Mouse (Mus musculus): ENCODE data around the gene Sfn. TPM values are rescaled to one million over a fixed set of nuclear protein-coding genes. Genes with fewer than 3 reads are reported as not detected.

Gene Sfn
- total RNA-seq, 2 experiments from 2014 or later, result 1.7 to 2.0 TPM

DNA sequence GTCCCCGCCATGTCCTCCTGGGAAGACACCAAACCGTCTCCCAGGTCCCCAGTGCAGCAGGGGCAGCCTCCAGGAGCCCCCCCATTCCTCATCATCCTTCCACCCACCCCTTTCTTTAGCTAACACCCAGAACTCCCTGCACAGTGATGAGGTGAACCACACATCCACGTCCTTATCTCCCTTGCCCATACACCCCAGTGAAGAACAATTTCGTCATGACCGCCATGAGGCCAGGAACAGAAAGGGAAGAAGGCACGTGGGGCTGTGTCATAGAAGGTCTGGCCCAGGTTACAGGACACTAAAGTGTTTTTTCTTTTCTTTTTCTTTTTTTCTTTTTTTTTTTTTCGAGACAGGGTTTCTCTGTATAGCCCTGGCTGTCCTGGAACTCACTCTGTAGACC is 22.9 kb upstream of the Sfn start:
- ATAC-seq (replicated peaks; ENCODE audit: low FRiP score, low TSS enrichment, poor library complexity, severe bottlenecking), result peak; percentile 84

DNA sequence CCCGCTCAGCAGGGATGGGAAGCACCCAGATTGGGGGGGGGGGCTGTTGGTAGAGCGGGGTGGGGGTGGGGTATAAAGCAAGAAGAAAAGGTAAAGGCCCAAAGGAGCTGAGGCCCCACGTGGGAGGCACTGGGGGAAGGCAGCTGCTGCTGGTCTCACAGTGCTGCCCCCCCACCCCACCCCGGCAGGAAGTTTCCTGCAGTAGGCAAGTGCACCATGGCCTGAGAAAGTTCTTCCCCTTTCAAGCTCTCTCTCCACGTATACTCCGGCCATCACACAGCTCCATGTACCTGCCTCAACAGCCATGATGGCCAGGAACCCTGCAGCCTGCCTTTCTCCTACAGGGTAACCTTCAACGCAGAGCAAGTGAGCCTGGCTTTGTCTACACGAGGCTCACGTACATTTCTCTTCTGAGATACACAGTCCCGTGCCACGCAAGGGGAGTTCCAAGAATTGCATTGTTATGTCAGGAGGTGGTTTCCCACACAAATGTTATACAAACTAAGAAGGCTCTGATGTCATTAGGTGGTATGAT is 20.3 kb upstream of the Sfn start:
- no peak for ATAC-seq (replicated peaks; ENCODE audit: low FRiP score, low TSS enrichment, poor library complexity, severe bottlenecking)

DNA sequence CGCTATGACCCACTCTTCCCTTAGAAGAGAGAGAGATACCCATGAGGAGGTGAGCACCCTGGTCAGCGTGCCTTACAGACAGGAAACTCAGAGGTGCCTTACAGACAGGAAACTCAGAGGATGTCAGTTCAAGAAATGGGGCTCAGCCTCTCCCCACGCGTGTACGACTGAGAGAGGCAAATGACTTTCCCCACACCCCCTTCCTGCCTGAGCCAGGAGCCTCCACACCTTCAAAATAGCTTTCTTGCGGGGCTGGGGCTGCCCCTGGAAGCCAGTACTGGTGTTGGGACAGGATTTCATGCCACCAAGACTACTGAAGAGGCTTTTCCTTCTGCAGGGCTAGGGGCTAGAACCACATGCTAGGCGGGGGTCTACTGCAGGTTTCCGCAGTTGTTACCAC is 18.7 kb upstream of the Sfn start:
- no peak for ATAC-seq (replicated peaks; ENCODE audit: low FRiP score, low TSS enrichment, poor library complexity, severe bottlenecking)

DNA sequence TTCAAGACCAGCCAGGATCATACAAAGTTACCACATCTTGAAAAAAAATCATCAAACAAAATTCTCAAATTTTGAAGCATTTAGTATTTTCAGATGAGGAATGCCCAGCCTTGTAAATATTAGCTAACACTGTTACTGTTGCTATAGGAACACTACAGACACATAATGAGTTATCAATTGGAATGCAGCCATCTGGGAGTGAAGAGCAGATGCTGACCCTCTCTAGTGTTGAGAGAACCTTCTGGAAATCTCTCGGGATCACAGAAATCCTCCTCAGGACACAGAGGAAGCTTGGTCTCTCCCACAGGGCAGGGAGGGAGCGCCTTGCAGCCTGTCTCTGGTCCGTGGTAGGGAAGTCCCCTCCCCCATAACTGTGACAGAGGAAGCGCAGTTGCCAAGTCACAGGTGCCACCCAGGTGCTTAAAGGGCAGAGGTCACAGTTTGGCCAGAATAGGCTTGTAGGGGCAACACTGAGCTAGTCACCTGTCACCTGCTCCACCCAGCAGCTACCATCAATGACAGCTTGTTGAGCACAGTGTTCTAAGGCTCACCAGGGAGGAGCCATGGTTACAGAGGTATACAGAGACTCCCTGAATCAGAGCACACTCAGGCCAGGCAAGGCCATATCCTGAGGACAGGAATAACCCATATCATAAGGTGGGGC is 17.6 kb upstream of the Sfn start:
- ATAC-seq (replicated peaks; ENCODE audit: low FRiP score, low TSS enrichment, poor library complexity, severe bottlenecking), result no peak

DNA sequence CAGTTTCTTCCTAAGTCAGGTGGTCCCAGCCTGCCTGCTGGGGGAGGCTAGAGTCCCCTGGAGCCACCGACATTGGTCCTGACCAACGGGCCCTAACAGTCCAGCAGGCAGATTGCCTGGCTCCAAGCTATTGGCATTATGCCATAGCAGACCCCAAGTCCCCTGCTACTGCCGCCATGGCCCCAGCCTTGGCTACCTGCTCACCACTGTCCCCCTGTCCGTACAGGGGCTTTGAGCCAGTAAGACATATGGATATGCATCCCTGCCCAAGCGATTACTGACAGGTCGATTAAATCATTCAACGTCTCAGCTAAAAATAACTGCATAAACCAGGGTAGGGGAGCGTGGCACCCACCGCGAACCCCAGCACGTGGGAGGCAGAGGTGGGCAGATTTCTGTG is 16.0 kb upstream of the Sfn start:
- no peak for ATAC-seq (replicated peaks; ENCODE audit: low FRiP score, low TSS enrichment, poor library complexity, severe bottlenecking)

DNA sequence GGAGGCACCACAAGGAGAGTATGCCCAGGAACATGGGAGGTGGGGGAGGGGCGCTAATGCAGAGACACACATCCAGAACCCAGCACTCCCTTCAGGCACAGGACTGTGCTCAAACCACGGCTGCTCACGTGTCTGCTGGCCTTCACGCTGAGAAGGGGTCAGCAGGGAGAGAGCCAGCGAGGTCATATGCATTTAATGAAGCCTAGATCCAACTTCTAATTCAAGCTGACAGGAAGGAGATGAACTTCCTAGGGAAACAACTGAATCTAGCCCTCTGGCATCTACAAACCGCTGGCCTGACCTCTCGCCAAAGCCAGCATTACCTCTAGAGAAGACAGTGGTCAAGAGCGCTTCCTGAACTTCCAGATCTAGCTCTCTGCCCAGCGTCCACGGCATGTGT is 13.4 kb upstream of the Sfn start:
- ATAC-seq (replicated peaks; ENCODE audit: low FRiP score, low TSS enrichment, poor library complexity, severe bottlenecking), result no peak

DNA sequence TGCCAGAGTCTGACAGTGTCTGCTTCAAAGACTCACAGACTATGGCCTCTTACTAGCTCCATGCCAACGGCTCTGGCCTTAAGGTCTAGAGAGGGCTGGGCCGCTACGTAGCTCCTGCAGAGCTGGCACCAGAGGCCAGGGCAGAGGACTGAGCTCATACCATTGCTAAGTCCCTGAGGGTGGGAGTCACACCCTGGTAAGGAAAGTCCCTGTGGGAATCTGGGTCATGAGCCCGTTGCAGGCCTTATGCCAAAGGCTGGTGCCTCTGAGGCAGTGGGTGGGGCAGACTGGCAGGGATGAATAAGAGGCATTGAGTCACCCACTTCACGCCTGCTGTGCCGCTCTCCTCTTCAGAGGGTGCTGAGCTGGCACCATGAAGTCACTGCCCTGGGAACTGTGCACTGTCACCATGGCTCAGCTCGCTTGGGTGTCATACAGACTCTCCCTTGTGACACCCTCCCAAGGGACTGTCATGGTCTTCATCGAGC is 12.3 kb upstream of the Sfn start:
- ATAC-seq (replicated peaks; ENCODE audit: low FRiP score, low TSS enrichment, poor library complexity, severe bottlenecking), result no peak

DNA sequence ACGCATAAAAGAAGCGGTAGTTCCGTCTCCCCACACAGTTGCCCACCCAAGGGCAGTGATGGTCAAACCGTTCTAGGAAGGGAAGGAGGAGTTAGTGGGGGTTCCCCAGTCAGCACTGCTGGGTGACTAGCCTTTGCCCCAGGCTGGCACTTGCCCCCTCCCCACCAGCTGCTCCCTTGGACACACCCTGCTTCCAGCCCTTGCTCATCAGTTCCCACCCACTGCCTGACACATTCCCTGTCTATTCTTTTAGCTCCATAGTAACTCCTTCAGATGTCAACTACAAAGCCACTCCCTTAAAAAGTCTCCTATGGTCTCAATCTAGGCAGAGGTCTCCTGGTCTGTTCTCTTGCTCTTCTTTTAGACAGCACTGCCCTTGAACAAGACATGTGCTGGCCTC is 11.9 kb upstream of the Sfn start:
- ATAC-seq (replicated peaks; ENCODE audit: low FRiP score, low TSS enrichment, poor library complexity, severe bottlenecking), result no peak

DNA sequence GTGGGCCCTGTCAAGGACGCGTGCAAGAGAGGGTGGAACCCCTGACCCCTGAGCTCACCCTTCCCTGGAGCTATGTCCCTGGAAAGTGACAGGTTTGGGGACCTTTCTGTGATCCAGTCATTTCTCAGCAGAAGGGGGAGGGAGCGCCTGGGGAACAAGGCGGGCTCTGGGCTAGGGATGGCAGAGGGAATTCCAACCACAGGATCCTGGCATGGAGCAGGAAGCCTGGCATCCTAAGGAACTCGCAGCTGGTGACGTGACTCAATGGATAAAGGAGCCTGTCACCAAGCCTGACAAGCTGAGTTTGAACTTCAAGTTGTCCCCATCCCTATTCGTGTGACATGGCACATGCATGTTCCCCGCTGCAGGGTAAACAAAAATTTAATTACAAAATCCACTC is 11.1 kb upstream of the Sfn start:
- ATAC-seq (replicated peaks; ENCODE audit: low FRiP score, low TSS enrichment, poor library complexity, severe bottlenecking), result no peak

DNA sequence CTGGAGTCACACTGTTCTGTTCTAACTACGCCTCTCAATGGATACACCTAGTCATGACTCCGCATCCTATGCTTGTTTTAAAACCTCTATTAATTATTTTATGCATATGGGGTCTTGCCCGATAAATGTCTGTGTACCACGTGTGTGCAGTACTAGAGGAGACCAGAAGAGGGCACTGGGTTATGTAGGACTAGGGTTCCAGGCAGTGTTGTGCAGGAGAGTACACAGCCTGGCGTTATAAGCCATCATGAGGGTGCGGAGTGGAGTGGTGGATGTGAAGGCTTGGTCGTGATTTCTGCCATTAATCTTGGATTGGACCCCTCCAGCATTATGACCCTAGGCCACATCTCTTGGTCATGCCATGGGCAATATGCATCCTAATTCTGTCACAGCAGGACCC is 10.4 kb upstream of the Sfn start:
- ATAC-seq (replicated peaks; ENCODE audit: low FRiP score, low TSS enrichment, poor library complexity, severe bottlenecking), result no peak

DNA sequence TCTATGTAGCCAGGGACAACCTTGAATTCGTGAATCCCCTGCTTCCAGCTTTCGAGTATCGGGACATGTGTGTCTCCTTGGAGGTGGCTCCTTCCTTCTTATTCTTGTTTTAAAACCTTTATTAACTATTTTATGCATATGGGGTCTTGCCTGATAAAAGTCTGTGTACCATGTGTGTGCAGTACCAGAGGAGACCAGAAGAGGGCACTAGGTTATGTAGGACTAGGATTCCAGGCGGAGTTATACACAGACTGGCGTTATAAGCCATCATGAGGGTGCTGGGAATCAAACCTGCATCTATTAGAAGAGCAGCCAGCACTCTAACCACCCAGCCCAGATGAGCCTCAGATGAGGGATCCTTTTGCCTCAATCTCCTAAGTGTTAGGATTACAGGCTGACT is 9.8 kb upstream of the Sfn start:
- no peak for ATAC-seq (replicated peaks; ENCODE audit: low FRiP score, low TSS enrichment, poor library complexity, severe bottlenecking)

DNA sequence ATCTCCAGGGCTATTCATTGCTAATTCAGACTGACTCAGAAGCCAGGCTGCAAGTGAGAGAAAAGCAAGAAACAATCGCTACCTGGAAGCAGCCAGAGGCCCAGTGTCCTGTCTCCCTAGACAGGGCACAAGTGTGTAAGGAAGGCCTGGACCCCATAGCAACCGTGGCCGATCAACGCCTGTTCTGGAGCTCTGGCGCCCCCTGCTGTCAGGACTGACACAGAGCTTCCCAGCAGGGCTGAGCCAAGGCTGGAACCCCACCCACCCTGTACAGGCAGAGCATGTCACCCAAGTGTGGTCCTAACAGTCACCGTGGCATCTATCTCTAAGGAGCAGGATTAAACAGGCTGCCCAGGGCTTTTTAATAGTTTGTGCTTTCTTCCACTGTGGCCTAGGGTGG is 7.8 kb upstream of the Sfn start:
- peak; percentile 76 for ATAC-seq (replicated peaks; ENCODE audit: low FRiP score, low TSS enrichment, poor library complexity, severe bottlenecking)

DNA sequence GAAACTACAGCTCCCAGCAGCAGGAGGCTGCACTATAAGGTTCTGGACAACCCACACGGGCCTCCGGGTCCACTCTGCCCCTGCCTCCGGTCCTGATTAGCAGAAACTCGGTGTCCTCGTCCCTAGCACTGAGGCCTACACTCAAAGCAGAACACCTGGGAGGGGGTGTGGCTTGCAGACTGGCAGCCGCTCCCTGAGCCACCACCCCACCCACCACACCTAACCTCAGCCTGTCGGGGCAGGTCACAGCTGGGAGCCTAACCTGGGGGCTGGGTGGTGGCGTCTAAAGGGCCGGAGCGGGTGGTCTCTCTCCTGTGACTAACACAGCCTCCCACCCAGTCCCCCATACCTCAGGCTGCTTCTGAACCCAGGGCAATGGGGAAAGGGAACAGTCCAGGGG is 5.3 kb upstream of the Sfn start:
- ATAC-seq (replicated peaks; ENCODE audit: low FRiP score, low TSS enrichment, poor library complexity, severe bottlenecking), result no peak

DNA sequence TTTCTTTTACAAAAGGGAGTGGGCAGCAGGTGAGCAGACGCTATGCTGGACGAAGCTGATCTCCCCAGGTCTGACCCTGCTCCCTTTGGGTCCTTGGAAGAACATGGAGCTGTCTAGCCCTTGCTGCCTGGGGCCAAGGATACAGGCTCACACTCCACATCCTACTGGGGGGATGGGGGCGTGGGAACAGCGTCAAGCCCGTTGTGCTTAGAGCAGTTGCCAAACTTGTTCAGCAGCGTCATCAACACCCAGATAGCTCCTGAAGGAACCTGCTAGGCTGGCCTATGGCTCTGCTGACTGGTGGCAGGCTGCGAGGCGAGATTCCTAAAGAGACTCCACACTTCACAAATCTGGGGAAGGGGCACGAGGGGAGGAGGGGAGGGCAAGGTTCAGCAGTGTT is 3.4 kb upstream of the Sfn start:
- ATAC-seq (replicated peaks; ENCODE audit: low FRiP score, low TSS enrichment, poor library complexity, severe bottlenecking), result no peak

DNA sequence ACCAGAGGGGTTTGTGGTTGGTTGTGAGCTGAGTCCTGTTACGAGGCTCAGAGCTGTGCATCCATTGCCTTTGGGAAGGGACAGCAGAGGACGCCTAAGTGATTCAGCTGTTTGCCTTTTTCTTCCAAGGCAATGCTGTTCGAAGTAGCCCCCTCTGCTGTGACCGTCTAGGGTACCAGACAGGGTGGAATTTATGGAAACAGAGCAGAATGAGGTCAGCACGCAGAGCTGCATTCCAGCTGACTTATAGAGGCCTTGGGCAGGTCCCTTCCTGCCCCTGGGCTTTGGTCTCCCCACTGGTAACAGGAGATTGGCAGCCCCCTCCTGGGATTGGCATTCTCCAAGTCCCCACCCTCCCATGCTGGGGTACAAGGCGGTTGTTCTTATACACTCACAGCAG is 2.9 kb upstream of the Sfn start:
- ATAC-seq (replicated peaks; ENCODE audit: low FRiP score, low TSS enrichment, poor library complexity, severe bottlenecking), result no peak

DNA sequence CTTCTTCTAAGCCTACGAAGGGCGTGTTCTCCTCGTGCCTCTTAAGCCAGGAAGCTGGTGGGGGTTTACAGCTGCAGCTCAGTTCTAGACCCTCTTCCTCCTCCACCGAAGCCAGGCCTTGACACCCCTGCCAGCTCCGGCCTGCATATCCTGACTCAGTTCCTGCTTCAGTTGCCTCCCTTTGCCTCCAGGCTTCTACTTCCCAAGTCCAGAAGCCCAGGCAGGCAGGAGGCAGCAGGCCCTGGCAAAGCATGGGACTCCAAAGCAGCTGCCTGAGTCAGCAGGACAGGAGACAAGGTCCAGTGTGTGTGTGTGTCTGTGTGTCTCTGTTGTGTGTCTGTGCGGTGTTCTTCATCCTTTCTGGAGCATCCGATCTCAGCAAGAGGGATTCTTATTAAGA is 2.2 kb upstream of the Sfn start:
- no peak for ATAC-seq (replicated peaks; ENCODE audit: low FRiP score, low TSS enrichment, poor library complexity, severe bottlenecking)

DNA sequence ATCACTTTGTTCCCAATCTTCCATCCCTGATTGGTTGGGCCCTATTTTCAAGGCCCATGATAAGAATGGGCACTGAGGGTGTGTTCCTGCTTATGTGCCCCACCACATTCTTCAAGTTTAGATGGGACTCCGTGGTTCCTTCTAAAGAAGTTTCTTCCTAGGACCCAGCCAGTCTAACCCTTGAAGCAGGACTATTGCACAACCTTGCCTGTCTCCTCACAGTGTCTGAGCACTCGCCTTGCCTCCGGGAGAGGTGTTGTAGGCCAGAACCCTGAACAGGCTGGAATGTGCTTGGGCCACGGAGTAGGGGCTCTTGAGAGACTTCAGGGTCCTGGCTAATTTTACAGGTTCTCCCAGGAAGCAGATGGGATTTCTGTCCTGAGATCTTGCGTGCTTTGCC is 1.1 kb upstream of the Sfn start:
- no peak for ATAC-seq (replicated peaks; ENCODE audit: low FRiP score, low TSS enrichment, poor library complexity, severe bottlenecking)

DNA sequence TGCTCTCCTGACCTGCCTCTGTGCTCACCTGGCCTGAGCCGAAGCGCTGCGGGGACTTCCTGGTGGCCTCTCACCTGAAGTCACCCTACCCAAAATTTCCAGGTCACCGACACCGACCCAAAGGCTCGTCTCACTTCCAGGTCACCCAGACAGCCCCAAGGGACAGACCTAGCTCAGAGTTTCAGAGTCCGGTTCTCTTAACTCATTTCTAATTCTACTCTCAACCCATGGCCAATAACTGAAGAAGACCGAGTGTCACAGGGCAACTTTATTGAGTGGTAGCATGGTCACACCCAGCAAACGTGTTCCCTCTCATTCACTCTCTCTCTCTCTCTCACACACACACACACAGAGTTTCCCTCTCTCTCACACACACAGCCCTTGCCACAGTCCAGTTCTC is 1.7 kb downstream of the Sfn start:
- no peak for ATAC-seq (replicated peaks; ENCODE audit: low FRiP score, low TSS enrichment, poor library complexity, severe bottlenecking)

DNA sequence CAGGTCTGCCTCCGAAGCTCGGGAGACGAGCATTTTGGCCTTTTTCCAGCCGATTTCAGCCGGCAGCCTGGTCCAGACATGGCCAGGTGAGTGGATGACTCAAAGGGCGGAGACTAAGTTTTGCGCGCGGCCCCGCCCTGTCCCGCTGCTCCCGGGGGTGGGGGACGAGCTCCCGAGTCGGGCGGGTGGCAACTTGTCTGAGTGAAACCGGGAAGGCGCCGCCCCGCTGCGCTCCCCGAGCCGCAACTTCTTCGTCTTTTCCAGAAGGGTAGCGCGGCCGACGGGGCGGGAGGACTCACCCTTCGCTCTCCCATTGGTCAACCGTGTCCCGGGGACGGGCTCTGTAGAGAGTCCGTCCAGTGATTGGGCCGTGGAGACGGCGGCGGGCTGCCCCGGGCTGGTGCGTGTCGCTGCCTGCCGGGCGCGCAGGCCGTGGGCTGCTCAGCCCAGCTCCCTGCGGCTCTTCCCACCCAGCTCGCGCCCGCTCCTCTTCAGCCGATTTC is 2.3 kb downstream of the Sfn start:
- peak; percentile 93 for ATAC-seq (replicated peaks; ENCODE audit: low FRiP score, low TSS enrichment, poor library complexity, severe bottlenecking)

DNA sequence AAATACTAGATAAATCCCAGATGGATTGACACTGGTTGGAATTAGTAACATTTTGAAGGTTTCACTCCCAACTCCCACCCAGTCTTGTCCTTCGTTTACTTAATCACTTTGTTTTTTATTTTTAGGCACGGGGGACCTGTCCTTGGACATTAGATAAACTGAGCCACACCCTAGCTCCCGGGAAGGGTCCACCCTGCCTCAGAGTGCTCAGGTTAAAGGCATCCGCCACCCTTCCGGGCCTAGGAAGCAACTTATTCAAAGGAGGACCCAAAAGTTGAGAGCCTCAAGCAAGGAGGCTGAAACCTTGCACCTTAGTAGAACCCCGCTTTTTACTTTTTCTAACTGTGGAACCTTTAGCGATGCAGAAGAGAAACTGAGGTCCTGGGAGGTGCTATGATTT is 2.9 kb downstream of the Sfn start:
- ATAC-seq (replicated peaks; ENCODE audit: low FRiP score, low TSS enrichment, poor library complexity, severe bottlenecking), result no peak

DNA sequence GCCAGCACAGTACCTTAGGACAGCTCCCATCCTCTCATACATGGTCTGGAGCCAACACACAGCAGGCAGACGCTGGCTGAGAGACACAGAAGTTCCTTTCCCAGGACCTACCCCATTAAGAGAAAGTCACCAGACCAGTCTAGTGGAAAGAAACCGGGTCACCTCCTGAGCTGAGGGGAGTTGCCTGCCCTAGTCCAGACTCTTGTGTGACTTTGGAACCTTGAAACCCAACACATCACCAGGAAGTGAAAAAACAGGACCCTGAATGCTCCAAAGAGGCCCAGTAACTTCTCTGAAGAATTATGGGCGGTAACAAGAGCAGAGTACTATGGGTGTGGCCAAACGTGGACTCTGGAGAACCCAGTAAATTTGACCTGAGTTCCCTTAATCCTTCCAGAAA is 3.4 kb downstream of the Sfn start:
- ATAC-seq (replicated peaks; ENCODE audit: low FRiP score, low TSS enrichment, poor library complexity, severe bottlenecking), result no peak

DNA sequence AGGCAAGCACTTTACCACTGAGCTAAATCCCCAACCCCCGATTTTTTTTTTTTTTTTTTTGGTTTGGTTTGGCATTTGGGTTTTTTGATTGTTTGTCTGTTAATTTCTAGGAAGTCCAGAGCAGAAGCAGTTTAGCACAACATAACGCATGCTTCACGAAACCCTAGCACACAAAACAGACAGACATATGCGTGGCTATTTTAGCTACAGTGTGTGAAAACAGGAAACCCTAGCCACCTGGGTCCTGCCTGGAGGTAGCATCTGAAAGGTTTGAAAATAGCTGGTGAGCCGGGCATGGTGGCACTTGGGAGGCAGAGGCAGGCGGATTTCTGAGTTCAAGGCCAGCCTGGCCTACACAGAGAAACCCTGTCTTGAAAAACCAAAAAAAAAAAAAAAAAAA is 5.9 kb downstream of the Sfn start:
- ATAC-seq (replicated peaks; ENCODE audit: low FRiP score, low TSS enrichment, poor library complexity, severe bottlenecking), result no peak

Data from megakaryocyte-erythroid progenitor cell, adult 5-6 weeks (primary cell).